Mouse (Mus musculus): ENCODE data around the gene Kat8. TPM values are rescaled to one million over a fixed set of nuclear protein-coding genes. Genes with fewer than 3 reads are reported as not detected.
"Not testable (repeated sequence)": the region's sequence is repeated elsewhere in the genome, so short reads cannot be mapped to it uniquely, and the experiment has no call there.

Kat8 gene
- total RNA-seq, 2 experiments from 2014 or later: 20.7 to 20.9 TPM

DNA sequence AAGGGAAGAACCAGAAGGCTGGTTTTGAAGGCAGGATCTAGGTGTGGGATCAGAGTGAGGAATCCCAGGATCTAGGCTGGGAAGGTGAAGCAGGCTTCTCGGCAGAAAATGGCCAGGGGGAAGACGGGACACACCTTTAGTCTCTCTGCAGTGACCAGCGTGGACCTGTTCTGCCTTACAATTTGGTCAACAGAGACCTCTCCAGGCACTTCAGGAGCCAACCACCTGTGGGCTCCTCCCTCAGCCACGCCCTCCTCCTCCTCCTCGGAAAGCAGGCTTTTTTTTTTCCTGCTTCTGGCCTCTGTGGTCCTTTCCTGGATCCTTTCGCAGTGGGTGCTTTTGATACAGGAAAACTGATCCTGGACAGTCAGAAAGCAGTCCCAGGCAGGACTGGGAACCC, 17.6 kb downstream of the Kat8 start, which contains the start of gene Prss8:
Gene Prss8, minus strand, starts transcription at position 182 of the 400 bp plus-strand sequence.
- intact Hi-C loops (cut with DNase I): no loop called here
- no peak for DNase-seq

DNA sequence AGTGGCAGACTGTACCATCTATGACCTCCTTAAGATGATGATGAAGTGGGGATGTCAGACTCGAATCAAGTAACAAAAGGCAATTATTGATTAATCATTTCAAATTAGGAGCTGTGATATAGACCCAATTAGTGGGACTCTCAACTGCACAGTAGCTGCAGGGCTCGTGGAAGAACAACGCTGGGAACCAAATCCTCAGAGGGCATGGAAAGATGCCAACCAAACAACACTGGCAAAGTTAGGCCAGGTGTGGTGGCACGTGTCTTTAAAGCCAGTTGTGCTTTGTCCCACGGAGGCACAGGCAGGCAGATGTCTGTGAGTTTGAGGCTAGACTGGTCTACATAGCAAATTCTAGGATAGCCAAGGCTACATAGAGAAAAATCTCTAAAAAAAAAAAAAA, 18.3 kb downstream of the Kat8 start:
- no peak for DNase-seq
- intact Hi-C loops (cut with DNase I): no loop called here

DNA sequence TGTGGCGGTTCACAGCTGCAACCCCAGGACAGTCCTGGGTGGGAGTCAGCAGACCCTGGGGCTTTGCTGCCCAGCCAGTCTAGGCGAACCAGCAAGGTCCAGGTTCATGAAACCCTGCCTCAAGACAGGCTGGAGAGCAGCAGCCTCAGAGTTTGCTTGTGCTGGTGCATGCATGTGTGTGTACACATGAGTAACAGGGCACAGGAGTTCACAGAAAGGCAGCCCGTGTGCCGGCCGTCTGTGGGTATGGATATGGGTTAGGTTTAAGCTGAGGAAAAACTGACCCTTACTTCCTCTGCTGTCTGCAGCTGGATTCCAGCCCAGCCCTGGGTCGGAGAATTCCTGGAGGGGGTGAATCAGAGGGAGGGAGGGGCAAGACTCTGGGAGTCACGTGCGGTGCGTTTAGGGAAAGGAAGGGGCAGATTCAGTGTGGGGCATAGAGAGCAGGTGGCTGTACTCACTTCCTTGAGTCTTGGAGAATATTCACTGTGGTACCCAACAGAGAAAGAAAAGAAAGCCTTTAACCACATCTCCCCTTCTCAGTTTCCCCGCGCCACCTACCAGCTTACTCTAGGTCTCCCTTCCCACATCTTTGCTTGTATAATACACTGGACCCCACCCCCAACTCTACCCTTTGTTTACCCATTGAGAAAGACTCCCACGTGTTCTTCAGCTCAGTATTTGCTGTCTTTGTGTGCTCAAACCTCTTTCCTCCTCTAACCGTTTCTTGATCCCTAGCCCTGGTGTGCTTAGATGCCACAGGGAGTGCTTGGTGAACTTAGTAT, 19.2 kb downstream of the Kat8 start:
- no peak for DNase-seq
- intact Hi-C loops (cut with DNase I): no loop called here

DNA sequence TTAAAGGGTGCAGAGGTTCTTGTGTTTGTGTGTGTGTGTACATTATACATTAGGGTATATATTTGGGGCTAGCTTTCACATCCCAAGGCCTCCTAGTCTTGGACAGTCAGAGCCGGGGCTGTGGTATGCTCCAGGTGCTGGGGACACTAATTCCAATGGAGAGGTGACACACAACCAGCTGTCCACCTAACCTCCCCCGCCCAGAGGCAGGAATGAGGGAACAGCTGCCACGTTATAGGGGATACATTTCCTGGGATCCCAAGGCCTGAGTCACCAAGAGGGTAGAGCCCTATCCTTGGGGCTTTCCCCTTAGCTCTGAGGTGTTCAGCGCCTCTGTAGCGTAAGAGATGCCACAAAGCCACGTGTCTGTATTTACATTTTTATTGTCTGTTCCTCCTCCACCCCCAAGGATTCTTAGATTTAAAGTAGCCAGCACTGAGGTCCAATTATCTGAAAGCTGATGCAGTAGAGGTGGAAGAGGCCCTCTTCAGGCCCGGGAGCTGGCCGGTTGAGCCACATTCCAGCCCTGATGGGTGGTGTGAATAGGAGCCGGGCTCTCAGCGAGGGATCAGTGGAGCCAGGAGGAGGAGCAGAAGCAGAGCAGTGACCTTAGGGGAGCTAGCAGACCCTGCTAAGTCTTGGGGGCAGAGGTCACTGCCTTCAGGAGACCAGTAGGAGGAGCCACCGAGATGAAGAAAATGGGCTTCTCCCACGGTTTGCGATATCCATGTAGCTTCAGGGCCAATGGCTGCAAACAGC, 20.1 kb downstream of the Kat8 start:
- no peak for DNase-seq
- intact Hi-C loops (cut with DNase I): no loop called here

DNA sequence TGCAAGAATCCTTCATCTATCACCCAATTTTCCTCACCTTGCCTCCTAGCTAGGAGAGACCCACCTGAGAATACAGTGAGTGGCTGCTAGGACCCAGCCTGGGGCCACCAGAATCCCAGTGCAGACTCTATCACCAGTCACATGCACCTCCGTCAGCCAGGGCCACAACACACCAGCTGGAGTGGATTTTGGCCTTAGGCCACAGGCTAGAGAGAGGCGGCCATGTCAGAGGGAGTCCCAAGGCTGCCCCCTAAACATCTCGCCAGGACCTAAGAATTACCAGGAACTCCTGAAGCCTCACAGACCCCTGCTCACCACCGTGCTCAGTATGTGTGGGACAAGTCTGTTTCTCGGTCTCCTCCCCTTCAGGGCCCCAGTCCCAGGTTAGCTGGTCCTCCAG, 21.8 kb downstream of the Kat8 start:
- intact Hi-C loops (cut with DNase I): no loop called here
- DNase-seq: no peak

DNA sequence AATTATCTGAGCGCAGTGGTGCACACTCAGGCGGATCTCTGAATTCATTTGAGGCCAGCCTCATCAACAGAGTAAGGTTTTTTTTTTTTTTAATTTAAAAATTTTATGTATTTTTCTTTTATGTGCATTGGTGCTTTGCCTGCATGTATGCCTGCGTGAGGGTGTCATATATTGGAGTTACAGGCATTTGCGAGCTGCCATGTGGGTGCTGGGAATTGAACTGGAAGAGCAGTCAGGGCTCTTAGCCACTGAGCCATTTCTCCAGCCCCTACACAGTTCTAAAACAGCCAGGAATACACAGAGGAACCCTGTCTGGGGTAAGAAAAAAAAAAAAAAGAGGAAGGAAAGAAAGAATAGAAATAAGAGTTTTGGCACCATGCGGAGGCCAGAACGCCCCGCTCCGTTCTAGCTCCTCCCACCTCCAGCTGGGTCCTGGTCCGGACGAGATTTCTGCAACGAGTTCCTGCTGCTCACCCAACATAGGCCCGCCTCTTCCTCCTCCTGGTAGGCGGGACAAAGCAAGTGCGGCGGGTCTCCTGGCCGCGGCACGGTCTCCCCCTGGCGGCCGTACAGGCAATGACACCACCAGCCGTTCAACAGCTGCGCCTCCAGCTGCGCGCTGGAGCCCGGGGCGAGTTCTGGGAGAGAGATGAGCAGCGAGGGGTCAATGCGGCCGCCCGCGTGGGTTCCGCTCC, 22.9 kb downstream of the Kat8 start:
- DNase-seq: peak; percentile 95 to 96
- intact Hi-C loops (cut with DNase I): loop anchor here (5.0 kb wide), 1 partner anchor 133 kb away; the partner anchor contains the start of gene Hsd3b7

DNA sequence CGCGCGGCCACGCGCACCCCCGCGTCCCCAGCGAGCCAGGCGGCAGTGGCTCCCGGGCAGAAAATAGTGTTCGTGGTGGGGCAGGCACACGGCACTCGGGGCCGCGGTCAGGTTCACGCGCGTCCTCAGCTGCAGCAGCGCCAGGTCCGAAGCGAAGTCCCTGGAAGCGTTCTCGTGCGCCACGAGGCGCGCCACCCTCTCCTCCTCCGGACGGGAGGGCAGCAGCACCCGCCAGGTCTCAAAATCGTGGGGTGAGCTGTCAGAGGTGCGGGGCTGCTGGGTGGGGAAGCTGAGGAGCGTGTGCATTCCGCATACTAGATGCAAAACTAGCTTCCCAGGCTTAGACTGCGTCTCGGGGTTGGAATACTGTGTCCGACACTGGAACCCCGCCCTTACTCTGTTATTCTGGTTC, 23.4 kb downstream of the Kat8 start:
- intact Hi-C loops (cut with DNase I): loop anchor here (5.0 kb wide), 1 partner anchor 133 kb away; the partner anchor contains the start of gene Hsd3b7
- no peak for DNase-seq

DNA sequence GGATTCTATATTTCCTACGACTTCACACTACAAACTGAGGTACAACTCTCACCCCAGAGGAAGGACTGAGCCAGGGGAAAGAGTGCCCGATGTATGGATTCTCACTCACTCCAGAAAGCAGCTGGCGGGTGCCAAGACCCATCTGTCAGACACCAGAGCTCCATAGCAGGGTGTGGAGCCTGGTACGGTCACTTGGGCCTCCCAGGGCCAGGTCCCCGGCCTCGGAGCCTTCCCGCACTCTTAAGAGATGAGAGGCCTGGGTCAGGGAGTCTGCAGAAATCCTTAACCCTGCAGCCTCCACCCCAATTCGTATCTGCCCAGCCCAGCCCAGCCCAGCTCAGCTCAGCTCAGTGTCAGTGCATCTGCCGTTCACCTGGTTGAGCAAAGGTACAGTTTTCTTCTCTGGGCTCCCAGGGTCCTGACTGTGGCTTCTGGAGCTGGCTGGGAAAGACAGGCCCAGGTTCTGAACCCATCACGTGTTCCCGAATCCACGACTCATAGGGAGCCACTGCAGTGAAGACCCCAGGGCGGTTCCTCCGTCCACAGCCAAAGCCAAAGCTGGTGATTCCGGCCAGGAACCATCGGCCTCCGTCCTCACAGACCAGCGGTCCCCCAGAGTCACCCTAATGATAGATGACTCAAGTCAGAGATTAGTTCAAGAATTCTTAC, 24.0 kb downstream of the Kat8 start:
- DNase-seq: no peak
- intact Hi-C loops (cut with DNase I): loop anchor here (5.0 kb wide), 1 partner anchor 134 kb away; the partner anchor contains the start of gene Hsd3b7

DNA sequence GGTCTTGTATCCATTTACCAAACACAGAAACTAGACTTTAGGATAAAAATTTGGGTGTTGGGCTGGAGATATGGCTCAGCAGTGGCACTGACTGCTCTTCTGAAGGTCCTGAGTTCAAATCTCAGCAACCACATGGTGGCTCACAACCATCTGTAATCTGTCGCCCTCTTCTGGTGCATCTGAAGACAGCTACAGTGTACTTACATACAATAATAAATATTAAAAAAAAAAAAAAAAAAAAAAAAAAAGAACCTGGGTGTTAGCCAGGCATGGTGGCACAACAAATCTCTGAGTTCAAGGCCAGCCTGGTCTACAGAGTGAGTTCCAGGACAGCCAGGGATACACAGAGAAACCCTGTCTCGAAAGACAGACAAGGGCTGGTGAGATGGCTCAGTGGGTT, 29.8 kb downstream of the Kat8 start:
- DNase-seq; intact Hi-C loops (cut with DNase I): not testable (repeated sequence)

DNA sequence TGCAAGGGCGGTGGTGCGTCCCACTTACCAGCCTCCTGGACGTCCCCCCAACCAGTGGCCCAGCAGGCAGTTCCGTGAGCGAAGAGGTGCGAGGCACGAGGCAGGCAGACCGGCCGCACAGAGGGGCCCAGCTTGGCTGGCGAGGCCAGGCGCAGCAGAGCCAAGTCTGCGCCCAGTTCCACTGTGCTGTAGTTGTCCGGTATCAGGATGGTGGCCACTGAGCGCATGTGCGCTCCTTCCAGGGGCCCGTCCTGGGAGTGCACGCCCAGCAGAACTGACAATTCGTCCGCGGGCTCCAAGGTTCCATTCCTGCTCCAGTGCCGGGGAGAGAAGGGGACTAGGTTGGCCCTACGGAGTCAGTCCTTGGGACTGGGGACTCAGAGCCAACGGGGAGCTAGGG, 32.3 kb downstream of the Kat8 start:
- intact Hi-C loops (cut with DNase I): no loop called here
- DNase-seq: no peak

DNA sequence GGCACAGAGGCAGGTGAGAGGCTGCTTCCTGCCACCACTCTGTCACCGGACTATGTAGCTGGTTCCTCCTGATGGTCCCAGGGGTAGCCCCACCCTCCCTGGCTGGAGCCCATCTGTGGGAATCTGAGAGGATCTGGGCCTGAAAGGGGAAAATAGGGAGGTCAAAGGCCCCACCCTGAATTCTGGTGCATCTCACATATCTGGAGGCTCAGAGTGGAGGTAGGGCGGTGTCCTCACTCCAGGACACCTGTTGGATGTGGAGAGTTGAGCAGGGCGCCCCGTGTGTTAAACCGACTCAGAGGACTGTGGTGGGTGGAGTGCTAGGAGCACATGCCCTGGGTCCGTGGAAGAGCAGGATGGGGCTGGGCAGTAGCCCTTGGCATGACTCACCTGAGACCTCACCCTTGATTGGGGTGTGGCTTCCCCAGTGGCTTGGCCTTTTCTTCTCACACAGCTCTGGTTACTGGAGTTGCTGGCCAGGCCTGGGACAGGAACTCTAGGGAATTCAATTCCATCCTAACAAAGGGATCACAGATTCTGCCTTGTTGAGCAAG, 34.2 kb downstream of the Kat8 start, which contains the start of gene Prss36:
Gene Prss36, minus strand, starts transcription at position 256 of the 554 bp plus-strand sequence.
- intact Hi-C loops (cut with DNase I): no loop called here
- DNase-seq: no peak

DNA sequence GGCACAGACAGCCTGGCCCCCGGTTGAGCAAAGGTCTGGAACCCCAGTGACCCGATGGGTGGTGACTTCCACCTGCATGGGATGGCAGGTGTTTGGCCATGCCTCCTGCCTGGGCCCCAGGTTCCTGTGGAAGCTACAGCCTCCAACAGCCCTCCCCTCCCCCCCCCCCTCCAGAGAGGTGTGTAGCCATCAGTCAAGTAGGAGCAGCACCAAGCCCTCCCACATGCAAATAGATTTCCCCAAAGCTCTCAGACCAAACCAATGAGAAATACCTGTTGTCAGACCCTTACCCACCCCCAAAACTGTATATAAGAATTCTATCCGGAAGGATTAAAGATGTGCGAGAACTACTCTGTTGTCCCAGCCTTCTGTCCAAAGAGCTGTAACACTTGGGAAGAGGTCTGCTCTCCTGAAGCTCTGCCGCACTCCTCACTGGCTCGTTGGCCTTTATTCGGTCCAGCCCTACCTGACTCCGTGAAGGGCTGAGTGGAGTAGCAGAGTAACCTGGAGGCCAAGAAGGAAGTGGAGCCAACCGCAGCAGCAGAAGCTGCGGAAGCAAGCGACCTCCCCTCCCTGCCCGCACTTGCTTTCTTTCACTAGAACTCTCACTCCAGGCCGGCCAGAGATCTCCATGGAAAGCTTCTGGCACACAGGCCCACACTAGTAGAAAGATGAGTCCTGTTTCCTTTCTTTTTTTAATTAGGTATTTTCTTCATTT, 40.7 kb downstream of the Kat8 start:
- intact Hi-C loops (cut with DNase I): no loop called here
- no peak for DNase-seq

DNA sequence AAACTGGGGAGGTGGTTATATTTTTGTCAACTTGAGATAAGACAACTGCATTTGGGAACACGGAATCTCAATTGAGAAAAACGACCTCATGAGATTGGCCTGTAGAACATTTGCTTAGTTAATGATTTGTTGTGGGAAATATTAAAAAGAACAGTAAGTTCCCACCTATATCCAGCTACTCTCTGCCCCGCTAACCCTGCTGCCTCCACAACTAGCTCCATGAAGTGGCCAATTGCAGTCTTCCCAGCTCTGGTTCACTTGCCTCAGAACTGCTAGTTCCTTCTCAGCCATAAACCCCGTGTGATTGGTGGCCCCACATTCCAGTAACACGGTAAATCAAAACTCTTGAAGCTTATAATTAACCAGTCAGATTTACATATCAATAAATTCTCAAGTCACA, 47.0 kb downstream of the Kat8 start:
- intact Hi-C loops (cut with DNase I): no loop called here
- DNase-seq: no peak

DNA sequence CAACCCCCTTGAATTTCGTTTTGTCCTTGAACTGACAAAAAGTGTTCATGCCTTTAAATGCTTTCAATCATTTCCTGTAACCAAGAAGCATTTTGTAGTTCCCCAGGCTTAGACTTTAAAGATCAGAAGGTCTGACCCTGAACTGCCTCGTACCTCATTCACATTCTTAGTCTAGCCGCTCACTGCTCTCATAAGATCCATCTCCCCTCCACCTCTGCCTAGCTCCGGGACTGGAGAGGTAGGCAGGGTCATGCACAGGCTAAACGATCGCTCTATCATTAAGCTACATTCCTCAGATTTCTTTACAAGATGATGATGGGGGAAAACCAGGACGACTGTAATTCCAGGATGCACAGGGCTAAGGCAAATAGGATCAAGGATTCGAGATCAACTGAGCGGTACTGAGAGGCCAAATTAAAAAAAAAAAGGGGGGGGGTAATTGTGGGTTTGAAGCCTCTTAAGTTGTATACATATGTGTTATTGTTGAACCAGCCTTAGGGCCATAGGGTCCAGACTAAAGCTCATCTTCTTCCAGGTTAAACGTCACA, 54.1 kb downstream of the Kat8 start:
- no peak for DNase-seq
- intact Hi-C loops (cut with DNase I): no loop called here

DNA sequence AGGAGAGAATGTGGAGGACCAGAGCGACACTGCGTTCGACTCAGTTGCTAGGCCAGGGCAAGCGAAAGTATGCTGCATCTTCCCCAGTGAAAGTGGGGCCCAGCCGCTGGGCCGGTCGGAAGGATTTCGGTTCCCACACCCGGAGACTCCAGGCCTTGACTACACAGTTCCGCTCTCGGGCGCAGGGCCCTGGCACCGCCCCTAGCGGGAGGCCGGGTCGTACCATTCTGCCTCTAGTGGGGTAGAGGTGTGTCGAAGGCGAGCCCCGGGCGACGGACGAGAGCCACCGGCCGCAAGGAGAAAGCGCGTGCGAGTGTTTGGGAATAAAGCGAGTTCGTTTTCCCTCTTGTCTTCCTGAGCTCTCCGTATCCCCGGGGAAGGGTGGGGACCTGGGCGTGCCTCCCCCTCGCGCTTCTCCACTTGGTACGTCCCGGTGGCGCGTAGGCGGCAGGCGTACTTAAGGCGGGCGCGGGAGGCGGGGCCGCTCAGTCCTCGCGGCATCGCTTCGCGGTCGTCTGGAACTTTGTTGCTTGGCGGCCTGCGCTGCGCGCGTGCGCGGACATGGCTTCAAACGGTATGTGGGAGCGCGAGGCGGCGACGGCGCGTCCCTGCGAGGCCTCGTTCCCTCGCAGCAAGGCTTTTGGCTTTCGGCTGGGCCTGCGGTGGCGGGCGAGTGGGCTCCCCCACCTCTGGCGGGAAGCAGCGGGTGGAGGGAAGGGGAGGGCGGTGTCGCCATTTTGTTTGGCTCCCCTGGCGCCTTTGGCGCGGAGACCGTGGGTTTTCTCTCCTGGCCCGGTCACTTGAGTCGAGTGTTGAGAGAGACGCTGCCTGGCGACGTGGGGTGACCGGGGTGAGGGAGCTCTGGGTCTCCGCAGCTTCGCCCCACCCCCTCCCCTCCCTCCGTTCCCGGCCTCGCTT, 54.9 kb downstream of the Kat8 start, which contains the start of gene Fus:
Gene Fus, plus strand, starts transcription at position 454 of the 918 bp plus-strand sequence.
- intact Hi-C loops (cut with DNase I): no loop called here
- peak; percentile 93 to 97 for DNase-seq

DNA sequence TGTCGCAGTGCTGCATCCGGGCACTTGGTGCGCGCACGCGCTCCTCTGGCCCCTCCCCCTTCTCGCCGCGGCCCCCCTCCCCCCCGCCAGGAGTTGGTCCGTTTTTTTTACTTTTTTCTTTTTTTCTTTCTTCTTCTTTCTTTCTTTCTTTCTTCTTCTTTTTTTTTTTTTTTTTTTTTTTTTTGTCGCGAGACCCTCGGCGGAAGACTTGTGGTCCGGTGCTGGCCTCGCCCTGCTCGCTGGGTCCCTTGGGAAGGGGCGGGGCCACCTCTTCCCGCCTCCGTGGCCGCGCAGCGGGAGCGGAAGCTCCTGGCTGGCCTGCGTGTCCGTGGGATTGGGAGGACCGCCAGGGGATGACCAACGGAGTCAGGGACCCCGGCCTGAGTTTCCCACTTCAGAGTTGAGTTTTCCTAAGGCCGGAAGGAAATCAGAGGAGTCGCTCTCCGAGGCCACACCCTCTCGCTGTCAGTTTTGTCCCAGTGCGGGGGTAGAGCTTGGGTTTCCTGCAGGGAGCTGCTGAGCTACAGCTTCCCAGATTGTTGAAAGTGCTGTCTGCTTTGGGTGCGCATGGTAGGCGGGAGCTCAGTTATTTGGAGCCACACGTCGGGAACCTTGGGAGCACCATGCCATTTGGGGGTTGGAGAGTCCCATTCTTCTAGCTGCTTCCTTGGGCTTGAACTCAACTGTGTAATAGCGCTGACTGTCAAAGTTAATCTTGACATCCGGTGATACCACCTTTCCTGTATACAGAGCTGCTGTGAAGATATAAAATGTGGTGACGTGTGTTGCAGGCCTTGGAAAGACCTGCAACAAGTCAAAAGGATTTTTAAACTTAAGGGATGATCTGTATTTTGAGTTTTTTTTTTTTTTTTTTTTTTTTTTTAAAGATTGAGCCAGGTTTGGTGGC, 55.9 kb downstream of the Kat8 start:
- DNase-seq: peak; percentile 71 to 78
- intact Hi-C loops (cut with DNase I): no loop called here

DNA sequence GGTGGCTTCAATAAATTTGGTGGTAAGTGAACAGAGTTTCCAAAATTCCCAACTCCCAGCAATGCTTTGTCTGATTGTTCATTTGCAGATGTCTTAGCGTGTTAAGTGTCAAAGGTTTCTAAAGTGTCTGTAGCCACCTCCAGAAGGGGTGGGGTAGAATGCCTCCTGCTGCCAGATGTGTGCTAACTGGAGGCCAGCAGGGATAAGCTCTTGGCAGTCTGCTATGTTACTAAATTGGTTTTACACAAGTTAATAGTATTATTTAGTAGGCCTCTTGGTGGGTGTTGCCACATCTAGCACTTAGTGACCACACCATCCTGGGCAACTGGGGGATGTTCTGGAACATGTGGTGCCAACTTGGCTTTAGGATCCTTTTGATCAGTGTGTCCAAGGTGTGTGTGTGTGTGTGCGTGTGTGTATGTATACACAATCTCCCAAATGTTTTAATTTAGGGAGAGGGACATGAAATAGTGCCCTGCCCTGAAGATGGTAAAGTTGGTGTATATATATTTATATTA, 62.2 kb downstream of the Kat8 start:
- DNase-seq: no peak
- intact Hi-C loops (cut with DNase I): no loop called here
